Mouse (Mus musculus): Measurements from ENCODE around the gene 4933415A04Rik.

GRCm38 (mm10) chr11:43575061-43575375 lies 11.8 kb upstream of the 4933415A04Rik start:
- no peak for TF ChIP-seq CTCF (IDR thresholded peaks at IDR 0.05)
- TF ChIP-seq EP300 (IDR thresholded peaks at IDR 0.05), result no peak

All from lung, postnatal 0 days (tissue).